Mouse (Mus musculus) embryonic stem cell, embryonic (primary cell): ENCODE data around the gene D7Ertd443e.

ENCODE experiments used
- CTCF ChIA-PET, 4 experiments: fragments of 300-600 bp in 2 of 4; fragments of 350-600 bp in 2 of 4; sonication (Branson Sonifier 250); formaldehyde crosslinking; loops; one replicate each; lab custom pipeline; 2022; ENCODE audit warnings: inconsistent platforms in 2 of 4; lab: Charles Lee
- POLR2A ChIA-PET, 4 experiments: fragments of 300-600 bp in 2 of 4; fragments of 350-600 bp in 2 of 4; sonication (Branson Sonifier 250); formaldehyde crosslinking; loops; one replicate each; lab custom pipeline; 2022; ENCODE audit warnings: antibody characterized with exemption in 4 of 4, inconsistent platforms in 1 of 4; lab: Charles Lee

The D7Ertd443e gene

GRCm38 (mm10) chr7:134385561-134385960, at the start of gene D7Ertd443e:
Gene D7Ertd443e, minus strand, starts transcription at chr7:134385661.
- ChIA-PET CTCF (no interaction called here), POLR2A (no interaction called here)

- CTCF ChIA-PET: no interaction called here
- POLR2A ChIA-PET: no interaction called here
These were observed 46.2 kb upstream of the D7Ertd443e start for GRCm38 (mm10) chr7:134431681-134432080.

GRCm38 (mm10) chr7:134428676-134429075, 43.2 kb upstream of the D7Ertd443e start:
- CTCF ChIA-PET: no interaction called here

GRCm38 (mm10) chr7:134415014-134415413, 29.6 kb upstream of the D7Ertd443e start:
- ChIA-PET CTCF (interaction anchor here in 3 of 4 experiments (0.5 to 1.8 kb wide), 9 partner anchors 9 to 1226 kb away, joined by 3 to 6 read pairs (median 3); no protein-coding TSS in a partner anchor), POLR2A (interaction anchor here in 1 of 4 experiments (0.6 kb wide), 1 partner anchor 43 kb away, joined by 3 read pairs; no protein-coding TSS in a partner anchor)

More at GRCm38 (mm10) chr7:134428676-134429075, 43.2 kb upstream of the D7Ertd443e start:
- POLR2A ChIA-PET: no interaction called here

- ChIA-PET CTCF (interaction anchor here in 3 of 4 experiments (0.6 to 1.8 kb wide), 7 partner anchors 8 to 1227 kb away, joined by 3 to 4 read pairs (median 3); no protein-coding TSS in a partner anchor), POLR2A (interaction anchor here in 2 of 4 experiments (0.6 to 0.7 kb wide), 2 partner anchors 42 to 1164 kb away, joined by 3 read pairs; no protein-coding TSS in a partner anchor)
These were observed 28.7 kb upstream of the D7Ertd443e start for GRCm38 (mm10) chr7:134414005-134414690.

GRCm38 (mm10) chr7:134408641-134409040, 23.2 kb upstream of the D7Ertd443e start:
- ChIA-PET POLR2A (no interaction called here), CTCF (no interaction called here)

- ChIA-PET CTCF (no interaction called here), POLR2A (no interaction called here)
These were observed 15.3 kb upstream of the D7Ertd443e start for GRCm38 (mm10) chr7:134400746-134401145.

- ChIA-PET CTCF (no interaction called here), POLR2A (no interaction called here)
These were observed 11.3 kb upstream of the D7Ertd443e start for GRCm38 (mm10) chr7:134396769-134397168.

GRCm38 (mm10) chr7:134382791-134383190, 2.7 kb downstream of the D7Ertd443e start:
- POLR2A ChIA-PET: no interaction called here
- CTCF ChIA-PET: no interaction called here

GRCm38 (mm10) chr7:134381407-134381861, 4.0 kb downstream of the D7Ertd443e start:
- ChIA-PET POLR2A (no interaction called here), CTCF (interaction anchor here (0.6 to 1.3 kb wide), 12 partner anchors 10 to 965 kb away, joined by 3 to 5 read pairs (median 3); no protein-coding TSS in a partner anchor)

- ChIA-PET CTCF (interaction anchor here (0.5 to 1.6 kb wide), 25 partner anchors 8 to 776 kb away, joined by 3 to 6 read pairs (median 4); no protein-coding TSS in a partner anchor), POLR2A (no interaction called here)
These were observed 7.2 kb downstream of the D7Ertd443e start for GRCm38 (mm10) chr7:134378273-134378672.

GRCm38 (mm10) chr7:134376786-134377185, 8.7 kb downstream of the D7Ertd443e start:
- ChIA-PET POLR2A (no interaction called here), CTCF (interaction anchor here in 2 of 4 experiments (0.5 to 0.6 kb wide), 2 partner anchors 23 to 1085 kb away, joined by 3 to 4 read pairs; no protein-coding TSS in a partner anchor)

GRCm38 (mm10) chr7:134372276-134372675, 13.2 kb downstream of the D7Ertd443e start:
- ChIA-PET CTCF (interaction anchor here in 1 of 4 experiments (0.6 kb wide), 1 partner anchor 463 kb away, joined by 3 read pairs; no protein-coding TSS in a partner anchor), POLR2A (interaction anchor here in 2 of 4 experiments (0.6 to 1.3 kb wide), 4 partner anchors 23 to 425 kb away, joined by 3 read pairs; no protein-coding TSS in a partner anchor)

GRCm38 (mm10) chr7:134369241-134369640, 16.2 kb downstream of the D7Ertd443e start:
- CTCF ChIA-PET: interaction anchor here in 2 of 4 experiments (1.1 to 1.4 kb wide), 2 partner anchors 9 kb away, joined by 4 to 5 read pairs; no protein-coding TSS in a partner anchor
- POLR2A ChIA-PET: interaction anchor here in 1 of 4 experiments (0.6 kb wide), 1 partner anchor 103 kb away, joined by 3 read pairs; no protein-coding TSS in a partner anchor

- ChIA-PET CTCF (interaction anchor here in 2 of 4 experiments (0.5 to 1.0 kb wide), 2 partner anchors 16 to 404 kb away, joined by 3 to 4 read pairs; no protein-coding TSS in a partner anchor), POLR2A (interaction anchor here in 1 of 4 experiments (0.6 kb wide), 1 partner anchor 211 kb away, joined by 3 read pairs; no protein-coding TSS in a partner anchor)
These were observed 23.1 kb downstream of the D7Ertd443e start for GRCm38 (mm10) chr7:134362257-134362870.

- ChIA-PET CTCF (interaction anchor here in 3 of 4 experiments (0.6 to 1.4 kb wide), 7 partner anchors 21 to 543 kb away, joined by 3 to 6 read pairs (median 3); no protein-coding TSS in a partner anchor), POLR2A (interaction anchor here in 2 of 4 experiments (0.6 to 0.7 kb wide), 2 partner anchors 23 to 1111 kb away, joined by 3 read pairs; no protein-coding TSS in a partner anchor)
These were observed 36.6 kb downstream of the D7Ertd443e start for GRCm38 (mm10) chr7:134348825-134349224.

- ChIA-PET CTCF (no interaction called here), POLR2A (no interaction called here)
These were observed 43.3 kb downstream of the D7Ertd443e start for GRCm38 (mm10) chr7:134342202-134342601.

- ChIA-PET POLR2A (interaction anchor here in 1 of 4 experiments (0.7 kb wide), 1 partner anchor 183 kb away, joined by 4 read pairs; no protein-coding TSS in a partner anchor), CTCF (no interaction called here)
These were observed 49.5 kb downstream of the D7Ertd443e start for GRCm38 (mm10) chr7:134335951-134336350.

GRCm38 (mm10) chr7:134320979-134321378, 64.5 kb downstream of the D7Ertd443e start:
- CTCF ChIA-PET: no interaction called here
- POLR2A ChIA-PET: no interaction called here
